Mouse (Mus musculus): ENCODE data around the gene Tm7sf2.
A peak's percentile ranks its signal among the peaks of the same experiment; 100 is the strongest.
"Not testable (repeated sequence)": the region's sequence is repeated elsewhere in the genome, so short reads cannot be mapped to it uniquely, and the experiment has no call there.

Tm7sf2 gene

DNA sequence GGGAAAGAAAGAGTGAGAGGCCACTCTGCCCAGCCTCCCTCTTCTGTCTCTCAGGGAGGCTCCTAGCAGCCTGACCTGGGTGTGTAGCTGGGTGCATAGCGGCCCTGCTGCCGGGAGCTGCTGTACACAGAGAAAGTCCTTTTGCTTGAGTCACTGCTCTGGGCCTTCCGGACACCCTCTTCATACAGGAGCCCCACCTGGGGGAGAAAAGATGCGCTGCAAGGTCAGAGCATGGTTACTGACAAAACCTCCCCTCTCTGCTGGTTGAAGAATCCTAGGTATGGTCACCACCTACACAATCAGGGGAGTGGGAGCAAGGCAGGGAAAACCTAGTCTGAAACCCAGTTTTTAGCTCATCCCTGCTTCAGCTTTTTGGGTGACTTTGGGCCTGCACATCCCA lies 778 bp upstream of the Tm7sf2 start:
- peak in 1 of 2 experiments; percentile 53 for DNase-seq

DNA sequence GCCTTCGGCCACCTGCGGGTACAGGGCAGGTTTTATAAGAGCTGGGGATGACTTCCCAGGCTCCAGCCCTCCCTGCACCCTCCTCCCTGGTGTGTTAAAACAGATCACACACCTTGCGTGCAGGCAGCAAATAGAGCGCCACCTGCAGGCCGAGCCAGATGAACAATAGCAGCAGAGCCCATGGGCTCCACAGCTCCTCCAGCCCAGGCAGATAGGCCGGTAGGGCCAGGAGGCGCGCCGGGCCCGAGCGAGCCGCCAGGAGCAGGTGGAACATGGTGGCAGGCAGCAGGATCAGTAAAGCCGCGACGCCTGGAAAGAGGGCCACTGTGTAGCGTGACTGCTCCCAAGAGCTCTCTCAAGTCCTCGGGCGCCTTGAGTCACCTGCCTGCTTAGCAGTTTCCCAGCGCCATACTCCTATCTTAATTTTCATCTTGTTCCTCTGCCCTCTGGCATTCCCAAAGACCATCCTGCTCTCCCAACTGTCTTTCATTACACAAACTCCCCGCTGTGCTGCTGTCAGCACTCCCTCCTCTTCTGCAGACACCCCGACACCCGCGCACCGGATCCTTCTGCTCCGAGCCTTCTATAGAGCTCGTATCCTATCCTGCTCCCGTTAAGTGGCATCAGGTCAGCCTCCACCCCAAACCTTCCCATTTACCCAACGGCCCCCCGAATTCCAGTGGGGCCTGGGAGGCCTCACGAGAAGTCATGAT lies 1.0 kb downstream of the Tm7sf2 start:
- peak; percentile 92 to 96 for DNase-seq

DNA sequence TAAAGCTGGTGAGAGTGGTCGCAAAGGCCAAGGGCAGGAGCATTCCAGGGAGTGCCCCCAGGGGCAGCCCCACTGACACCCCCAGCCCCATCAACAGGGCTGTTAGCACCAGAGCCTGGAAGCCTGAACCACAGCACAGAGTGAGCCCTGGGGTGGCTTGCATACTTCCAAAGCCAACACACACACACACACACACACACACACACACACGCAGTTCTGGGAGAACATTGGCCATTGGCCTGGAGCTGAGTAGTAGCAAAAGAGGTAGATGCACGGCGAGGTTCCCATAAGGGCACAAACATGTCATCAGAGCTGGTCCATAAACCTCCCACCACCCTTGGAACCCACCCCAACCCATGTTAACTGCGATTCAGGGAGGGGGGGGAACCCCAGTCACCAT lies 1.6 kb downstream of the Tm7sf2 start:
- no peak for DNase-seq

DNA sequence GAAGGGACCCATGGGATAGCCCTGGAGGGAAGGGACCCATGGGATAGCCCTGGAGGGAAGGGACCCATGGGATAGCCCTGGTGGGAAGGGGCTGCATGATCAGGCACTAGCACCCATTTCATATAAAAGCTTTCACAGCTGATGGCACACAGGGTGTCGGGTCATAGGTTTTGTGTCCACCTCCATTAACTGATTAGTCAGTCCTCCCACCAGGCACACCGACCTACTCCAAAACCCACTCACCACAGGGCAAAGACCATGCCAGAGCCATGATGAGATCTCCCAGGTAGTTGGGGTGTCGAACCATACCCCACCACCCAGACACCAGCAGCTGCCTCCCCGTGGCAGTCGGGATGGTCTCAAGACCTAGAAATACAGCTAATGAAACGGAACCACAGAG lies 5.1 kb downstream of the Tm7sf2 start:
- no peak for DNase-seq

DNA sequence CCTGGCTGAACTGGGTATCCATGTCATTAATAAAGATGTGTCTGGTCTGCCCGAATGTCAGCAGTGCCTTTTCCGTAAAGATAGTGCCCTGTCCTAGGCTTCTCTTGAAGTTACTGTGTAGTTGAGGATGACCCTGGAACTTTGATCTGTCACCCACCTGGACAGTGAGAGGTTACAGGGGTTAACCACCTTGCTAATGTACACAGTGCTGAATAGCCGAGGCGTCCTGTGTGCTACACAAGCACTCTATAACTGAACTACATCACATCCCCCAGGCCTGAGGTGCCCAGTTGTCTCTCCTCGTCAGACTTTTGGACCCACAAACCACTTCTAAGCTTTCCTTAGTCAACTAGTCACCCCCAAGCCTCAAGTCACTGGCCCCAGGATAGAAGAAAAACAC lies 5.8 kb downstream of the Tm7sf2 start:
- no peak for DNase-seq

DNA sequence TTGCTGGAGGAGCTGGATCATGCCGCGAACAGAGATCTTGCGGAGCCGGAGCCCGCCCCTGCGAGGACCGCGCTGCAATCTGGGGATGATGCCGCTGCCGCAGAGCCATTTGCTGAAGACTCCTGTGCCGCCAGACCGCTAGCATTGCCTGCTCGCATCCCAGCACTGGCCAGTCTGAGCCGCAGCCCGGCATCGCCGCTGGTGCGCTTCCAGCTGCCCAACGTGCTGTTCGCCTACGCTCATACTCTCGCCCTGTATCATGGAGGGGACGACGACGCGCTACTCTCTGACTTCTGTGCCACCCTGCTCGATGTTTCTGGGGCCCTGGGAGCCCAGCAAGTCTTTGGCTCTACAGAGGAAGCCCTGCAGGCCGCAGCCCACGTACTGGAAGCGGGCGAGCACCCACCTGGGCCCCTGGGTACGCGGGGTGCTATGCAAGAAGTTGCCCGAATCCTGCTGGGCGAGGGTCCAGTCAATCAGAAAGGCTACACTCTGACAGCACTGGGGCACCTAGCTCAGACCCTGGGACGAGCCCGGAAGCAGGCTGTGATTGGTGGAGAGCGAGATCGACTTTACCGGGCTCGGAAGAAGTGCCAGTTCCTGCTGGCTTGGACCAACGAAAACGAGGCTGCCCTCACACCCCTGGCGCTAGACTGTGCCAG lies 6.4 kb downstream of the Tm7sf2 start:
- DNase-seq: peak; percentile 58 to 66

DNA sequence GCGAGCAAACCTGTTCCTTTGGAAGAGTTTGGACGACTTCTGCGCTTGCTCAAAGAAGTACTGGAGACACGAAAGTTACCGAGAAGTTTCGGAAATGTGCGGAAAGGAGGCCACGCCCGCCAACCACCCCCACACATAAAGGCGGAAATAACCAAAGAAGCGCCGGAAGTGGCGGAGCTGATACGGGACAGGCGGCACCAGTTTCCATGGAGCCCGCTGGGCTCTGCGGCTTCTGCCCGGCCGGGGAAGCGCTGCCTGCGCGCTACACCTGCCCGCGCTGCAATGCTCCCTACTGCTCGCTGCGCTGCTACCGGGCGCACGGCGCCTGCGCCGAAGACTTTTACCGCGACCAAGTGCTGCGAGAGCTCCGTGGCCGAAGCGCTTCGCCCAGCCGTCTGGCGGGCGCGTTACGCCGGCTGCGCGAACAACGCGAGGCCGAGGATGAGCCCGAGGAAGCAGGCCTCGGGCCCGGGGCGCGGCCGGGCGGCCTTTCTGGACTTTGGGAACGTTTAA lies 7.1 kb downstream of the Tm7sf2 start, which contains the start of gene Znhit2:
Znhit2 (plus strand) TSS at position 172 of the 513 bp plus-strand sequence.
- DNase-seq: peak; percentile 89 to 92

DNA sequence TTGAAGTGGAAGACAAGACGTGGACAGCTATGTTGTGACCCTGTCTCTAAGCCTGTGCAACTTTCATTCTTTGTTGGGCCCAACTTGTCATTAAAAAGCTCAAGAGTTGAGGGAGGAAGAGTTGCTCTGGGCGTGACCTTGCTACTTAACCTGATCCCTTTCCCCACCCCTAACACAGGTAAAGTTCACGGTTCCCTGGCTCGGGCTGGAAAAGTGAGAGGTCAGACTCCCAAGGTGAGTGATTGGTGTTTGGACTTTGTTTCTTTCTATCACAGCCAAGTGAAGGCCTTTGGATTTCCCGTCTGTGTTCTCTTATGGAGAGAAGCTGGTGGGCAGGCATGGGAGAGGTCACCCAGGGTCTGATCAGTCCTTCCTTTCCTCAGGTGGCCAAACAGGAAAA lies 9.2 kb downstream of the Tm7sf2 start:
- DNase-seq: no peak

DNA sequence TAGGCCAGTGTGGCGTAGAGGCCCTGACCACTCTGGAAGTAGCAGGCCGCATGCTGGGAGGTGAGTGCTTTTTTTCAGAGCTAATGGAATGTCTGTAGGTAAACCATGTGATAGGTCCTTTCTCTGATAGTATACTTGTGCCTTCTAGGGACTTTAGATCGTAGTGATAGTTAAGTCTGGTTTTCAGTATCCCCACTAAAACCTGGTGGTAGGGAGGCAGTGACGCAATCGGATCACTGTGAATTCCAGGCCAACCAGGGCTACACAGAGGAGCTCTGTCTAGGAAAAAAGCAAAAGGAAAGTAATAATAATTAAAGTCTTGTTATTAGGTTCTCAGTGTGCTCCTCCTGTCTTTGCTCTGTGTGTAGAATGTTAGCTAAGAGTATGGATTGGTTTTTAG lies 9.7 kb downstream of the Tm7sf2 start:
- DNase-seq: peak in 1 of 2 experiments; percentile 26

DNA sequence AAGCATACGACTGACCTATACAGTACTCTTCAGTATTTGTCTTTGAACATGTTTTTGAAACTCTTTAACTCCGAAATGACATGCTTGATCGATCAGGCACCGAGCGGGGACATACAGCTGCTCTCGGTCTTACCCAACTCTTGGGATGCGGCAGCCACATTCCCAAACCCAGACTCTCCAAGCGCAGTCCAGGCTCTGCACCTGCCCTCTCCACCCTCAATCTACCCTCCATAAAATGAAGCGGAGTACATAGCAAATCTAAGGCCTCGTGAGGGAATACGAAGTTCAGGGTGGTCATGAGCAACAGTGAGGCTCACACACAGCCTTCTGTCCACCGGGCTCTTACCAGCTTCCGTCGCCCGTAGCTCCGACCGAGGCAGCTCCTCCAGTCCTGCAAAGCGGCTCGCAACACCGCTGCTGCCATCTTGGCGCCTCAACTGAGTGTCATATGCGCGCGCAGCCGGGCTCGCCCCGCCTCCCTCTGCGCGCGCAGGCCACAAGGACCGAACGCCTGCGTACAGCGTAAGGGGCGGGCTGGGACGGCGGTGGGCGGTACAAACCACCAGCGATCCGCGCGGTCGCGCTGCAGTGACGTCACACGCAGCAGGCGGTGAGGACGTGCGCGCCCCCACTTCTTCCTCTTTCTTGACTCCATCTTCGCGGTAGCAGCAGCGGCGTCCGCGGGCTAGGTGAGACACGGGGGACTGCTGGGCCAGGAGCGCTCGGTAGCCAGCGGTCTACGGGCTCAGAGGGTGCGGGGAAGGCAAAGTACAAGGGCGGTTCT lies 10.7 kb downstream of the Tm7sf2 start, which contains the start of the genes Mrpl49 and Fau:
Mrpl49 (minus strand) TSS at position 473 of the 784 bp plus-strand sequence.
Fau (plus strand) TSS at position 532 of the 784 bp plus-strand sequence.
- peak; percentile 99 to 100 for DNase-seq

DNA sequence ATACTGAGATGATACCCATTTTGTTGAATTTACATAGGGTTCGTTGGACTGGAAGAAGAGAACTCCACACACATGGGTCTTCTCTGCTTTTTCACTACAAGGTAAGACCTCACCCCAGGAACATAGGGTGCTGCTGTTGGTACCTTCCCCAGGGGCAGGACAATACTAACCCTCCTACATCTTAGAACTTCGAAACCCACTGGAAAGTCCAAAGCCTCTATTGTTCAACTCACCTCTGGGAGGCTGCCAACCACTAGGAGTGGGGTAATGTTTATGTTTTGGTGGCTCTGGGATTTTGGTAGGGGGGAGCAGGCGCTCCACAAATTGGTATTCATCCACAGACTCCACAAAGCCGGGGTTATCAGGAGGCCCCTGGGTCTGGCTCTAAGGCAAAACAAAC lies 11.5 kb downstream of the Tm7sf2 start:
- peak in 1 of 2 experiments; percentile 29 for DNase-seq

DNA sequence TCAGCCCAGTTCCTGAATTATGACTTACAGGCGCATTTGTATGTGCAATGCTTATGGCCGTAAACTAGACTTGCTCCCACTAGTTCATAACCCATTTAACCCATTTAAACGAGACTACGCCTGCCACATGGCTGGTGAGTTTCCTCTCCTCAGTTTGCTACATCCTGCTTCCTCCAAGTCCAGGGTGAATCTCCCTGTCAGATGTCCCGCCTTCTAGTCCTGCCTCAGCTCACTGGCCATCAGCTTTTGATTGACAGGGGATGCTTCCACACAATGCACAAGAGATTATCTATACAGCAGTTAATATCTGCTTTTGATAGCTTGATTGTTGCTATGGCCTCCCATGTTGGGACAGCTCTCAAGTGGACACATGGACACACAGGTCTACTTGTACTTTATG lies 13.9 kb downstream of the Tm7sf2 start:
- no peak for DNase-seq

DNA sequence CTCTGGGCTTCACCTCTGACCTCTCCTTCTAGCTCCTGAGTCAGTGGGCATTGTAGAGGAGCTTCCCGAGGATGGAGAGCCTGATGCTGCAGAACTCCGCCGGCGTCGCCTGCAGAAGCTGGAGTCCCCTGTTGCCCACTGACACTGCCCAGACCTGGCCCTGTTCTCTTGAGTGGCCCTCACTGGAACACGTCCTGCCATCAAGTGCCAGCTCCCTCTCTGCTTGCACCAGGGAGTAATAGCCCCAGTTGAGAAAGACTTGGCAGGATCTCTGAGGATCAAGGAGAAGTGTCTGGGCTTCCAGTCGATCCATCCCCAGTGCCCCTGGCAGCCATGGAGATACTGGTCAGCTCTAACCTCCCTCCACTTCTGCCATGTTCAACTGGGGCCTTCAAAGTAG lies 15.7 kb downstream of the Tm7sf2 start:
- DNase-seq: no peak

DNA sequence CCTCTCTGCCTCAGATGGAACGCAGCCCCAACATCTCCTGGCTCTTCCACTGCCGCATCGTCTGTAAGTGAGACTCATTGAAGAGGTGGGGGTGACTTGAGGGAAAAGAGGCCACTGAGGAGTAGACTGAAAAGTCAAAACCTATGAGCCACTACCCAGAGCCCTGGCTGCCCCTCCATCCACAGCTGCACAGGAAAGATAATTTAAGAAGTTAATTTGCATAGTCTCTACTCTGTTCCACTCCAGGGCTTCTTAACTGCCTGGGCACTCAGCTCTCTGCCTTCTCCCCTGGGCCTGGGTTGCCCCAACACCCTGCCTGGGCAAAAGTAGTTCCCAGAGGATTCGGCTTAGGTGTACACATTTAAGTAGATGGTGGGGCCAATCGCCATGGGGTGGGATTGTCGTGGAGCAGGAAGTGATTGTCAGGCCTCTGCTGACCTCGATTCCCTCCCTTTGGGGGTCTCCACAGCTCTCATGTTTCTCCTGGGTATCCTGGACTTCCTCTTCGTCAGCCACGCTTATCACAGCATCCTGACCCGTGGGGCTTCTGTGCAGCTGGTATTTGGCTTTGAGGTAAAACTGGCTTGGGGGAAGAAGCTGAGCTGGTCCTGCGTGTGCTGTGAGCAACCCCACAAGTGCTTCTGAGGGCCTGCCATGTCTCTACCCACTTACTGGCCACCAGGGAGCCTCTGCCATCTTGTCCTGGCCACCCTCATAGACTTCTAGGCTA lies 19.3 kb downstream of the Tm7sf2 start:
- no peak for DNase-seq

DNA sequence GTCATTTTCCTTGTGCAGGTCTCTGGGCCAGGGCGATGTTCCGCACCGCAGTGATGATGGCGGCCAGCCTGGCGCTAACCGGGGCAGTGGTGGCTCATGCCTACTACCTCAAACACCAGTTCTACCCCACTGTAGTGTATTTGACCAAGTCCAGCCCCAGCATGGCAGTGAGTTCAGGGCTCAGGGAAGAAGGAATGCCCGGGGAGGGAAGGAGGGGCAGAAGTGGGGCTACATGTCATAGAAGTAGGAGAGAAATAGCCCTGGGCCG lies 20.3 kb downstream of the Tm7sf2 start:
- peak in 1 of 2 experiments; percentile 26 for DNase-seq

DNA sequence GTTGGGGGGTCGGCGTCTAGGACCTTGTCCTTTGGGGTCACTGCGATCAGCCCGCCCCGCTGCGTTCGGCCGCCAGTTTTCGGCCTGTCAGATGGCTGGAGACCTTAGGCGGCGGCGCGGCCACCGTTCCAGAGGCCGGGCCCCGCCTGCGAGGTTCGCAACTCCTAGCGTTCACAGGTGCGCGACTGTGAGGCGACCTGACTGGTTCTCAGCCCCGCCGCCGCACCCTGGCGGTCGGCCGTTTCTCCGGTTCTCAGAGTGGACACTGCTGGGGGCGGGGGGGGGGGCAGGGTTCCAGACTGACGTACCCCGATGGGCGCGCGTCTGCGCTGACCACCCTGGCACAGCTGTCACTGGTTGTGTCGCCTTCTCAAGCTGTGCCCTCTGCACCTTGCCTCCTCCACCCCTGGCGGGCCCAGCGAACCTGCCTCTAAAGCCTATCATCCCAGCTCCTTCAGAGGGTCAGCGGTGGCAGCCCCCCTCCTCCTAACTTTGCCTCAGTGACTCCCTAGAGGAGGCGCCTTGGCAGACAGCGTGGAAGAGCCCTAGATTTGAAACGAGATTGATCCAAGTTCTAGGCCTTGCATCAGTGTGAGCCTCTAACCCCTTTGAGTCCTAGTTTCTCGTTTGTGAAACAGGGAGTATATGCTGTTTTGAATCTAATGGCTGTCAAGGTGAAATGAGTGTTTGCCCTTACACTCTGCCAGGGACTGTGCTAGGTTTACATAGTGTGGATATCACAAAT lies 20.8 kb downstream of the Tm7sf2 start:
- no peak for DNase-seq

DNA sequence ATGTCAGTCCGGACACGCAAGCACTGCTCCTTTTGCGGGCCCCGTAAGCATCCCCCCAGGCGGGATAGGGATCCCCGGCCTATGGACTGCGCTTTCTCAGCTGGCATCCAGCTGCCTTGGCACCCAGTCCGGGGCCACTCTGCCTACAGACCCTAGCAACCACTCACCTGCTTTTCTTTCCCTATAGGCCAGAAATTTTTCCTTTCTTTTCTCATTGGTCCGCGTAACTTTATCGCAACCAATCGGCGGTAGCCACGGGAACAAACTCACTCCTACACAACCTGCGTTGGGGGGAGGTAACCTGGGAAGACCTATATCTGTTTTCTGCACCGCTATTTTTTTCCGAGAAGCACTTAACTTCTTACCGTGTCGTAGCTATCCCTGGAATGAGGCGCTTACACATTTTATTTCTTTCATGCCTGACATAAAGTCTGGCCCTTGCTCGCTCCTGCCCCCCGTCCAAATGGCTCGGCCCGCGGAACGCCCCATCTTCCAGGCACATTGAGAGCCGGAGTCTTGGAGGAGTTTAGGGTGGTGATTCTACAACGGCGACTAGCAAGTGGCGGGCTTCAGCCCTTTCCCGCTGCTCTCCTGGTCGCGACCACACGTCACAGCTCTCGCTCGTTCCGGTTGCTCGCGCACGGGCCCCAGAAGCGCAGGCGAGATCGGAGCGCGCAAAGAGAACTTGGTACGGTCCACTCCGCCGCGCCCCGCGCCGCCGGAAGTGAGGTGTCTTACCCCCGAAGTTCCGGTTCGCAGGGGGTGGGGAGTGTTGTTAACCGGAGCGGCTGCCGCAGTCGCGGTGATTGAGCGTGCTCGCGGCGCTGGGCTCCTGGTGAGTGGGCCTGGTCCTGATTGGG lies 21.6 kb downstream of the Tm7sf2 start, which contains the start of gene Syvn1:
Syvn1 (plus strand) TSS at position 283 of the 860 bp plus-strand sequence.
- DNase-seq: peak; percentile 93 to 94

DNA sequence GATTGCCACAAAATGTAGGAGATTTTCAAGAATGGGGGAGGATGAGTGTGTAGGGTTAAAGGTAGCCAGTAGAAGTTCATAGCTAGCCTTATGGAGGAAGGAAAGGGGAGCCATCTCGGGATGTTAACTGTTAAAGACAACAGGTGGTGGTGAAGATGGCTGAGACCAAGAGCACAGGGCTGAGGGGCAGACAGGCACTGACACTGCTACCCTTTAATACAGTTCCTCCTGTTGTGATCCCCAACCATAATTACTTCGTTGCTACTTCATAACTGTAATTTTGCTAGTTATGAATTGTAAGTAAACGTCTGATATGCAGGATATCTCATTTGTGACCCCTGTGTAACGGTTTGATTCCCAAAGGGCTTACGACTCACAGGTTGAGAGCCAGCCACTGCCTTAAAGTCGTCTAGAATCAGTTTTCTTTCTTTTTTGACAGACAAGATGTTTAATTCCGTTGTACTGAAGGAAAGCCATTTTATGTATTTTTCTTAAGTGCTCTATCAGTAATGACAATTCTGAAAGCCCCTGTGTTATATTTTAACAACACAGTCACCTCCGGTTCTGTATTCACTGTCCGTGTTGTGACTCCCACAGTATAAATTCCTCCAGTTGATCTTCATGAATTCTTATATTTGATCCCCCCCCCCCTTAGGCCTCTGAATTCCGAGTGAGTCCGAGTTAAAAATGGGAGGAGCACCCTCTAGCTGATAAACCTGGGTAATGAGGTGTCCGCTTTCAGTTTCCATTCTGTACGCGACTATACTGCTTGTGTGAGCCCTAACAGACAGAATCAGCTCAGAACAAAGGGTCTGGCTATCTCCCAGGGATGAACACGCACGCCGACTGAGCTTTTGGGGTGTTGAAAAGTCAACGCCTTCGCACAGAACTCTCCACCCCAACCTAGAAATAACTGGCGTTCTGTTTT lies 22.5 kb downstream of the Tm7sf2 start:
- DNase-seq: no peak

DNA sequence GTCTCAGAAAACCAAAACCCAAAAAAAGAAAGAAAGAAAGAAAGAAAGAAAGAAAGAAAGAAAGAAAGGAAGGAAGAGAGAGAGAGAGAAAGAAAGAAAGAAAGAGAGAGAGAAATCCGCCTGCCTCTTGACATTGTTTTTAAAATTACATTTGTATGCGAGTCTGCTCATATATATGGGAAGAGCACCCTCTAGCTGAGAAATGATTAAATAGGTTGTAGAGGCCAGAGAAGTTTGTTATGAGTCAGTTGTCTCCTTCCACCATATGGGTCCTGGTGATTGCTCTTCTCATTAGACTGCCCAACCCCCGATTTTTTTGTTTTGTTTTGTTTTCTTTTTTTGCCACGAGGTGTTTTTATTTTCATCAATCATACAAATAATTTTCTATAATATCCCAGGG lies 24.1 kb downstream of the Tm7sf2 start:
- not testable (repeated sequence) for DNase-seq

DNA sequence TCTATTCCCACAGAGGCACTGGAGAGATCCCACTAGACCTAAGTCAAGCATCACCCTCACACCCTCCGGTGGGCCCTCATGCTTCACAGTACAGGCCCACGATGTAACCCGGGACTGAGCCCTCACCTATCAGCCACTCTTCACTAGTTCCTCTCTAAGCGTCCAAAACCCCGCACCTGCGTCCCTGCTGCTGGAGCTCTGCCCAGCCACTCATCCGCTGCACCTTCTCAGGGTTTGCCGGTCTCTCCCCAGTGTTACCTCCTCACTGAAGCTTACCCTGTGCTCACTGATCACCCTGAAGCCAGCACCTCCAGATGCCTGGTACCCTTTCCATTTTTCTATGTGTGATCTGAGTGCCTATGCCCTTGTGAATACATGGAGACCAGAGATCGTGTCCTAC lies 25.9 kb downstream of the Tm7sf2 start:
- peak in 1 of 2 experiments; percentile 22 for DNase-seq

All from cerebellum, postnatal 14 days (tissue).